Mouse (Mus musculus) regulatory T cell (primary cell): ENCODE results near the gene Tbrg4.

ENCODE experiments used
- in situ Hi-C: fragments of 300-600 bp; cut with MboI, MseI; formaldehyde crosslinking; loops from one replicate; pipeline ENCODE4 v1.15.1; 2025; ENCODE audit warnings: high pct_unique_total_duplicates

The Tbrg4 gene

GRCm38 (mm10) chr11:6624619-6625382 is 1.1 kb downstream of the Tbrg4 start:
- in situ Hi-C loops = loop anchor here (10.0 kb wide), 1 partner anchor 100 kb away; the partner anchor contains the start of gene Myo1g

GRCm38 (mm10) chr11:6623704-6624103 is 2.2 kb downstream of the Tbrg4 start:
- in situ Hi-C loops = loop anchor here (10.0 kb wide), 1 partner anchor 99 kb away; the partner anchor contains the start of gene Myo1g

- in situ Hi-C loops = no loop called here
These were observed 10.3 kb downstream of the Tbrg4 start for GRCm38 (mm10) chr11:6615250-6616205.

GRCm38 (mm10) chr11:6605491-6606399 is 20.1 kb downstream of the Tbrg4 start, which contains the start of gene Nacad:
Nacad (minus strand) TSS chr11:6606053.
- in situ Hi-C loops = no loop called here

- in situ Hi-C loops = no loop called here
These were observed 20.8 kb downstream of the Tbrg4 start for GRCm38 (mm10) chr11:6605021-6605481.

GRCm38 (mm10) chr11:6604604-6604936 is 21.3 kb downstream of the Tbrg4 start:
- in situ Hi-C loops = no loop called here

- in situ Hi-C loops = no loop called here
These were observed 21.8 kb downstream of the Tbrg4 start for GRCm38 (mm10) chr11:6603887-6604603.

- in situ Hi-C loops = no loop called here
These were observed 22.6 kb downstream of the Tbrg4 start for GRCm38 (mm10) chr11:6603224-6603623.

GRCm38 (mm10) chr11:6602662-6603061 is 23.2 kb downstream of the Tbrg4 start:
- in situ Hi-C loops = no loop called here

- in situ Hi-C loops = no loop called here
These were observed 24.0 kb downstream of the Tbrg4 start for GRCm38 (mm10) chr11:6601649-6602480.

- in situ Hi-C loops = no loop called here
These were observed 25.5 kb downstream of the Tbrg4 start for GRCm38 (mm10) chr11:6600284-6600944.

- in situ Hi-C loops = no loop called here
These were observed 26.0 kb downstream of the Tbrg4 start for GRCm38 (mm10) chr11:6599831-6600230.

GRCm38 (mm10) chr11:6599011-6599681 is 26.7 kb downstream of the Tbrg4 start:
- in situ Hi-C loops = no loop called here

GRCm38 (mm10) chr11:6598191-6598889 is 27.5 kb downstream of the Tbrg4 start:
- in situ Hi-C loops = no loop called here

GRCm38 (mm10) chr11:6597523-6597922 is 28.3 kb downstream of the Tbrg4 start:
- in situ Hi-C loops = no loop called here

- in situ Hi-C loops = no loop called here
These were observed 29.3 kb downstream of the Tbrg4 start for GRCm38 (mm10) chr11:6596616-6597015.

- in situ Hi-C loops = no loop called here
These were observed 29.7 kb downstream of the Tbrg4 start for GRCm38 (mm10) chr11:6596205-6596604.

GRCm38 (mm10) chr11:6595339-6595738 is 30.5 kb downstream of the Tbrg4 start:
- in situ Hi-C loops = no loop called here
